Mouse (Mus musculus): ENCODE data around the gene Gprin1. TPM values are rescaled to one million over a fixed set of nuclear protein-coding genes. Genes with fewer than 3 reads are reported as not detected.

Gene Gprin1
- total and polyA plus RNA-seq, 2 experiments = not detected

DNA sequence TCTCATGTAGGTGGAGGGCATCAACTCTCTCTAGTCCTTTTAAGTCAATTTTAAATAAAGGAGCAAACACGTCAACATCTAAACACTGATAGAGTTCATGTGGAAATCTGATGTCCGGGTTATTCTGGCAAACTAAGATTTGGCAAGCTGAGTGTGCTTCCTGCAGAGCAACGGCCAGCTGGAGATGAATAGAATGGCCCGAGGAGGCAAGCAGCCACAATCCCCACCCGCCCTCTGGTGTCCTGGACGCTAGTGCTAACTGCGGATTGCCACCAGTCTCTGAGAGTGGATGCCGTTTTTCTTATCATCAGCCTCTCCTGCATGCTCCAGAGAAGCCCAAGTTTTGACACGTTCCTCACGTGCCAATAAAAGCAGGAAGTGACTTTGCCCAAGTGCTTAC is 2.8 kb downstream of the Gprin1 start:
- H3K9ac ChIP-seq (ENCODE audit: low read depth, low read length) = no peak overlapping the region
- H3K36me3 ChIP-seq (ENCODE audit: control insufficient read depth, insufficient read depth, low read length) = no peaks in the 10 kb centered on the region
- H3K4me3 ChIP-seq (ENCODE audit: insufficient read depth, low read depth, low read length) = no peak overlapping the region
- no peak for DNase-seq (ENCODE audit: extremely low read depth, low read depth, low spot score)
- no peak for TF ChIP-seq CTCF (IDR thresholded peaks at IDR 0.05; ENCODE audit: low read depth, low read length)
- no peak for TF ChIP-seq POLR2A (IDR thresholded peaks at IDR 0.05; ENCODE audit: extremely low read depth, insufficient read depth, low read length)
- 43% methylated on average over 10 of the region's 10 CpGs for WGBS
- no peaks in the 10 kb centered on the region for H3K79me2 ChIP-seq (ENCODE audit: control insufficient read depth, insufficient read depth, low read length)
- no peak overlapping the region for H3K27ac ChIP-seq (replicated peaks; ENCODE audit: insufficient read depth, low read depth, low read length)
- no peaks in the 10 kb centered on the region for H3K4me1 ChIP-seq (ENCODE audit: control insufficient read depth, insufficient read depth, low read length)
- H3K27me3 ChIP-seq (ENCODE audit: control insufficient read depth, insufficient read depth, low read length) = peaks cover 6% of the 10 kb centered on the region

DNA sequence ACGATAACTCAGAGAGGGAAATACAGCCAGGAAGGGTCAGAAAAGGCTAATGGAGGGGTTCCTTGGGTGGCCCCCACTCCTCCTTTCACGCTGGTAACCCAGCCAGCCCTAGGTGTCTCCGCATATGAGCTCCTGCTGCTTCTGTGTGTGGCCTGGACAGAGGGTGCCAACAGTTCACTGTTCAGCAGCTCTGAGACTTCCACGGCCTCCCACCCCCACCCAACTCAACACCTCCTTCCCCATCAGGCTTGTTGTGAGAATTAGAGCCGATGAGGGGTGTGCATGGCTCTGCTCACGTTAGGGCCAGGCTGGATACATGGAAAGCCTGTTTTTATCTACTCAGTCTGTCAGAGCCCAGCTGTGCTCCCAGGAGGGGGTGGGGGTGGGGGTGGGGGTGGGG is 3.6 kb downstream of the Gprin1 start:
- Histone ChIP-seq H3K27me3 (ENCODE audit: control insufficient read depth, insufficient read depth, low read length) (peaks cover 6% of the 10 kb centered on the region), H3K4me1 (ENCODE audit: control insufficient read depth, insufficient read depth, low read length) (no peaks in the 10 kb centered on the region), H3K4me3 (ENCODE audit: insufficient read depth, low read depth, low read length) (no peak overlapping the region), H3K79me2 (ENCODE audit: control insufficient read depth, insufficient read depth, low read length) (no peaks in the 10 kb centered on the region), H3K27ac (replicated peaks; ENCODE audit: insufficient read depth, low read depth, low read length) (no peak overlapping the region), H3K9ac (ENCODE audit: low read depth, low read length) (no peak overlapping the region), H3K36me3 (ENCODE audit: control insufficient read depth, insufficient read depth, low read length) (no peaks in the 10 kb centered on the region)
- TF ChIP-seq CTCF (IDR thresholded peaks at IDR 0.05; ENCODE audit: low read depth, low read length) = no peak
- no peak for TF ChIP-seq POLR2A (IDR thresholded peaks at IDR 0.05; ENCODE audit: extremely low read depth, insufficient read depth, low read length)
- DNase-seq (ENCODE audit: extremely low read depth, low read depth, low spot score) = no peak
- 52% methylated on average over 6 of the region's 6 CpGs for WGBS

- Histone ChIP-seq H3K27ac (replicated peaks; ENCODE audit: insufficient read depth, low read depth, low read length) (no peak overlapping the region), H3K4me1 (ENCODE audit: control insufficient read depth, insufficient read depth, low read length) (no peaks in the 10 kb centered on the region), H3K9ac (ENCODE audit: low read depth, low read length) (no peak overlapping the region), H3K4me3 (ENCODE audit: insufficient read depth, low read depth, low read length) (no peak overlapping the region), H3K36me3 (ENCODE audit: control insufficient read depth, insufficient read depth, low read length) (no peaks in the 10 kb centered on the region), H3K27me3 (ENCODE audit: control insufficient read depth, insufficient read depth, low read length) (peaks cover 25% of the 10 kb centered on the region), H3K79me2 (ENCODE audit: control insufficient read depth, insufficient read depth, low read length) (no peaks in the 10 kb centered on the region)
- no peak for DNase-seq (ENCODE audit: extremely low read depth, low read depth, low spot score)
- TF ChIP-seq CTCF (IDR thresholded peaks at IDR 0.05; ENCODE audit: low read depth, low read length) (no peak), POLR2A (IDR thresholded peaks at IDR 0.05; ENCODE audit: extremely low read depth, insufficient read depth, low read length) (no peak)
- 4% methylated on average over 34 of the region's 34 CpGs for WGBS
Observed at GRCm38 (mm10) chr13:54738213-54738601, 11.5 kb downstream of the Gprin1 start.

DNA sequence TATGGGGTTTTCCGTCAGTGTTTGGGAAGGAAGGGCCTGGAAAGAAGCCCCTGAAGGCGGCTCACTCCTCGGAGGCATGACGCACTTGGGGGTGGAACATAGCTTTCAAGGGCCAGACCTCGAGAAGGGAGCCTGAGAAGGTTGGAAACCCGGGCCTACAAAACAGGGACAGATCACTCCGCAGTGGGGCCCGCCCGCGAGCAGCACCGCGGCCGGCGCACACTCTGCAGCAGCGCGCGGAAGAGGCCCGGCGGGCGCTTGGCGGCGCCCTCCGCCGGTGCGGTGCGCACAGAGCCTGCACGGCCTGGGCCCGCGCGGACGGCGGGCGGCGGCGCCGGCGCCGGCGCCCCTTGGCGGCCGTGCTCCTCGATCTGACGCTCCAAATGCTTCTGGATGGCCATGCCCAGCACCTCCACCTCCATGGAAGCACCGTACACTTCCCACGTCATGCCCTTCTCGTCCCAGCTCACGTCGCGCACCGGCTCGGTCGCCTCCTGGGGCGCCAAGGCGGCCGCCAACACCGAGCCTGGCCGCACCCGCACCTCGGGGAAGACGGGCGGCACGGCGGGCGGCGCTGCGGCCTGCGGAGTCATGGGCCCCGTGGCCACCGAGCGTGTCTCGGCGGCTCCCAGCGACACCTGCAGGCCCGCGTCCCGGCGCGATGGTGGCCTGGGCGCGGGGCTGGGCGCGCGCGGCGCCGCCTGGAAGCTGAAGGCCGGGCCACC is 12.0 kb downstream of the Gprin1 start:
- WGBS = 4% methylated on average over 87 of the region's 87 CpGs
- no peak for DNase-seq (ENCODE audit: extremely low read depth, low read depth, low spot score)
- TF ChIP-seq CTCF (IDR thresholded peaks at IDR 0.05; ENCODE audit: low read depth, low read length) (no peak), POLR2A (IDR thresholded peaks at IDR 0.05; ENCODE audit: extremely low read depth, insufficient read depth, low read length) (no peak)
- no peak overlapping the region for H3K9ac ChIP-seq (ENCODE audit: low read depth, low read length)
- H3K36me3 ChIP-seq (ENCODE audit: control insufficient read depth, insufficient read depth, low read length) = no peaks in the 10 kb centered on the region
- H3K27me3 ChIP-seq (ENCODE audit: control insufficient read depth, insufficient read depth, low read length) = peaks cover 25% of the 10 kb centered on the region
- H3K4me3 ChIP-seq (ENCODE audit: insufficient read depth, low read depth, low read length) = no peak overlapping the region
- H3K27ac ChIP-seq (replicated peaks; ENCODE audit: insufficient read depth, low read depth, low read length) = no peak overlapping the region
- no peaks in the 10 kb centered on the region for H3K4me1 ChIP-seq (ENCODE audit: control insufficient read depth, insufficient read depth, low read length)
- H3K79me2 ChIP-seq (ENCODE audit: control insufficient read depth, insufficient read depth, low read length) = no peaks in the 10 kb centered on the region

- no peak overlapping the region for H3K4me3 ChIP-seq (ENCODE audit: insufficient read depth, low read depth, low read length)
- 44% methylated on average over 3 of the region's 3 CpGs for WGBS
- no peaks in the 10 kb centered on the region for H3K79me2 ChIP-seq (ENCODE audit: control insufficient read depth, insufficient read depth, low read length)
- H3K4me1 ChIP-seq (ENCODE audit: control insufficient read depth, insufficient read depth, low read length) = no peaks in the 10 kb centered on the region
- no peak overlapping the region for H3K9ac ChIP-seq (ENCODE audit: low read depth, low read length)
- H3K27ac ChIP-seq (replicated peaks; ENCODE audit: insufficient read depth, low read depth, low read length) = no peak overlapping the region
- TF ChIP-seq POLR2A (IDR thresholded peaks at IDR 0.05; ENCODE audit: extremely low read depth, insufficient read depth, low read length) = no peak
- TF ChIP-seq CTCF (IDR thresholded peaks at IDR 0.05; ENCODE audit: low read depth, low read length) = no peak
- no peak for DNase-seq (ENCODE audit: extremely low read depth, low read depth, low spot score)
- no peaks in the 10 kb centered on the region for H3K36me3 ChIP-seq (ENCODE audit: control insufficient read depth, insufficient read depth, low read length)
- H3K27me3 ChIP-seq (ENCODE audit: control insufficient read depth, insufficient read depth, low read length) = peaks cover 25% of the 10 kb centered on the region
Observed at GRCm38 (mm10) chr13:54736931-54737330, 12.7 kb downstream of the Gprin1 start.

DNA sequence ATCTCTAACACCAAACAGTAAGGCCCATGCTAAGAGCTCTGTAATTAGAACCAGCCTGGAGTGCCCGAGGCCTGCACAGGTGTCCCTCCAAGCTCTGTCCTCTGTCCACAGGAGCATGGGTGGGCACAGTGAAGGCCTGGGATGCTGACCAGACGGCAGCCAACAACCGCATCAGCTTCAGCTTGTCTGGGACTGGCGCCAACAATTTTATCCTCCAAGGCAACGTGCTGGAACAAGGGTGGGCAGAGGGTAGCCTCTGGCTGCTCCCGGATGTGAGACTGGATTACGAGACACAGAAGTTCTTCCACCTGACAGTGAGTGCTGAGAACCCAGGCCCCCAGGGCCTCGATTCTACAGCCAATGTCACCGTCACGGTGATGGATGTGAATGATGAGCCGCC is 23.5 kb downstream of the Gprin1 start:
- H3K79me2 ChIP-seq (ENCODE audit: control insufficient read depth, insufficient read depth, low read length) = no peaks in the 10 kb centered on the region
- H3K9ac ChIP-seq (ENCODE audit: low read depth, low read length) = no peak overlapping the region
- no peaks in the 10 kb centered on the region for H3K36me3 ChIP-seq (ENCODE audit: control insufficient read depth, insufficient read depth, low read length)
- no peaks in the 10 kb centered on the region for H3K4me1 ChIP-seq (ENCODE audit: control insufficient read depth, insufficient read depth, low read length)
- no peak overlapping the region for H3K27ac ChIP-seq (replicated peaks; ENCODE audit: insufficient read depth, low read depth, low read length)
- TF ChIP-seq POLR2A (IDR thresholded peaks at IDR 0.05; ENCODE audit: extremely low read depth, insufficient read depth, low read length) (no peak), CTCF (IDR thresholded peaks at IDR 0.05; ENCODE audit: low read depth, low read length) (no peak)
- WGBS = 76% methylated on average over 11 of the region's 11 CpGs
- no peak for DNase-seq (ENCODE audit: extremely low read depth, low read depth, low spot score)
- H3K4me3 ChIP-seq (ENCODE audit: insufficient read depth, low read depth, low read length) = no peak overlapping the region
- no peaks in the 10 kb centered on the region for H3K27me3 ChIP-seq (ENCODE audit: control insufficient read depth, insufficient read depth, low read length)
